Mouse (Mus musculus): Measurements from ENCODE around the gene Slc24a3. TPM values are rescaled to one million over a fixed set of nuclear protein-coding genes. Genes with fewer than 3 reads are reported as not detected.

Slc24a3 gene
- polyA plus RNA-seq, 1 experiment from 2014 or later = 7.9 TPM

- H3K36me3 ChIP-seq = no peaks in the 10 kb centered on the region
- no peak overlapping the region for H3K9ac ChIP-seq
- peaks cover 6% of the 10 kb centered on the region for H3K4me1 ChIP-seq
- WGBS = 44% methylated on average over 3 of the region's 3 CpGs
- no peak overlapping the region for H3K4me2 ChIP-seq (replicated peaks)
- ATAC-seq (ENCODE audit: low FRiP score, low read depth) = peak; percentile 58
- no peak overlapping the region for H3K4me3 ChIP-seq
- no peaks in the 10 kb centered on the region for H3K27me3 ChIP-seq (replicated peaks)
- no peaks in the 10 kb centered on the region for H3K9me3 ChIP-seq
- H3K27ac ChIP-seq = no peak overlapping the region
Observed at GRCm38 (mm10) chr2:145421889-145422212, 254.3 kb downstream of the Slc24a3 start.

- ATAC-seq (ENCODE audit: low FRiP score, low read depth) = no peak
- Histone ChIP-seq H3K27ac (no peak overlapping the region), H3K4me1 (no peaks in the 10 kb centered on the region), H3K4me3 (no peak overlapping the region), H3K9me3 (no peaks in the 10 kb centered on the region), H3K27me3 (replicated peaks) (no peaks in the 10 kb centered on the region), H3K9ac (no peak overlapping the region), H3K36me3 (no peaks in the 10 kb centered on the region), H3K4me2 (replicated peaks) (no peak overlapping the region)
- WGBS = 87% methylated on average over 5 of the region's 5 CpGs
Observed at GRCm38 (mm10) chr2:145429982-145430381, 262.4 kb downstream of the Slc24a3 start.

GRCm38 (mm10) chr2:145434068-145434467 is 266.5 kb downstream of the Slc24a3 start:
- H3K27me3 ChIP-seq (replicated peaks) = no peaks in the 10 kb centered on the region
- ATAC-seq (ENCODE audit: low FRiP score, low read depth) = no peak
- H3K36me3 ChIP-seq = no peaks in the 10 kb centered on the region
- no peak overlapping the region for H3K4me3 ChIP-seq
- no peak overlapping the region for H3K4me2 ChIP-seq (replicated peaks)
- WGBS = 90% methylated on average over 1 of the region's 1 CpGs
- H3K4me1 ChIP-seq = no peaks in the 10 kb centered on the region
- no peak overlapping the region for H3K27ac ChIP-seq
- no peaks in the 10 kb centered on the region for H3K9me3 ChIP-seq
- H3K9ac ChIP-seq = no peak overlapping the region

- 34% methylated on average over 5 of the region's 5 CpGs for WGBS
Observed at GRCm38 (mm10) chr2:145438336-145438735, 270.8 kb downstream of the Slc24a3 start.

GRCm38 (mm10) chr2:145439755-145440154 is 272.2 kb downstream of the Slc24a3 start:
- Histone ChIP-seq H3K4me2 (replicated peaks) (no peak overlapping the region), H3K27ac (no peak overlapping the region), H3K36me3 (no peaks in the 10 kb centered on the region), H3K4me1 (no peaks in the 10 kb centered on the region), H3K4me3 (no peak overlapping the region), H3K9ac (no peak overlapping the region), H3K9me3 (no peaks in the 10 kb centered on the region), H3K27me3 (replicated peaks) (no peaks in the 10 kb centered on the region)
- no peak for ATAC-seq (ENCODE audit: low FRiP score, low read depth)
- WGBS = 82% methylated on average over 1 of the region's 1 CpGs

More at GRCm38 (mm10) chr2:145438336-145438735, 270.8 kb downstream of the Slc24a3 start:
- Histone ChIP-seq H3K9ac (no peak overlapping the region), H3K9me3 (no peaks in the 10 kb centered on the region), H3K4me3 (no peak overlapping the region), H3K27me3 (replicated peaks) (no peaks in the 10 kb centered on the region), H3K4me1 (no peaks in the 10 kb centered on the region), H3K27ac (no peak overlapping the region), H3K4me2 (replicated peaks) (no peak overlapping the region), H3K36me3 (no peaks in the 10 kb centered on the region)
- ATAC-seq (ENCODE audit: low FRiP score, low read depth) = no peak

- H3K9ac ChIP-seq = no peak overlapping the region
- H3K9me3 ChIP-seq = no peaks in the 10 kb centered on the region
- no peaks in the 10 kb centered on the region for H3K36me3 ChIP-seq
- no peaks in the 10 kb centered on the region for H3K27me3 ChIP-seq (replicated peaks)
- WGBS = 56% methylated on average over 8 of the region's 8 CpGs
- H3K4me3 ChIP-seq = no peak overlapping the region
- no peak overlapping the region for H3K27ac ChIP-seq
- H3K4me2 ChIP-seq (replicated peaks) = no peak overlapping the region
- H3K4me1 ChIP-seq = no peaks in the 10 kb centered on the region
- no peak for ATAC-seq (ENCODE audit: low FRiP score, low read depth)
Observed at GRCm38 (mm10) chr2:145457106-145457747, 289.7 kb downstream of the Slc24a3 start.

- H3K4me2 ChIP-seq (replicated peaks) = no peak overlapping the region
- WGBS = 60% methylated on average over 3 of the region's 3 CpGs
- H3K27me3 ChIP-seq (replicated peaks) = no peaks in the 10 kb centered on the region
- no peak overlapping the region for H3K9ac ChIP-seq
- no peaks in the 10 kb centered on the region for H3K4me1 ChIP-seq
- no peak overlapping the region for H3K27ac ChIP-seq
- ATAC-seq (ENCODE audit: low FRiP score, low read depth) = no peak
- H3K4me3 ChIP-seq = no peak overlapping the region
- H3K9me3 ChIP-seq = no peaks in the 10 kb centered on the region
- no peaks in the 10 kb centered on the region for H3K36me3 ChIP-seq
Observed at GRCm38 (mm10) chr2:145460854-145461423, 293.4 kb downstream of the Slc24a3 start.

- 96% methylated on average over 2 of the region's 2 CpGs for WGBS
- no peak for ATAC-seq (ENCODE audit: low FRiP score, low read depth)
Observed at GRCm38 (mm10) chr2:145462253-145462652, 294.7 kb downstream of the Slc24a3 start.

GRCm38 (mm10) chr2:145468701-145469325 is 301.3 kb downstream of the Slc24a3 start:
- H3K4me2 ChIP-seq (replicated peaks) = no peak overlapping the region
- H3K9me3 ChIP-seq = no peaks in the 10 kb centered on the region
- no peak overlapping the region for H3K27ac ChIP-seq
- no peak overlapping the region for H3K9ac ChIP-seq
- no peak for ATAC-seq (ENCODE audit: low FRiP score, low read depth)
- H3K4me3 ChIP-seq = no peak overlapping the region
- H3K36me3 ChIP-seq = no peaks in the 10 kb centered on the region
- WGBS = 91% methylated on average over 5 of the region's 5 CpGs
- H3K27me3 ChIP-seq (replicated peaks) = no peaks in the 10 kb centered on the region
- no peaks in the 10 kb centered on the region for H3K4me1 ChIP-seq

More at GRCm38 (mm10) chr2:145462253-145462652, 294.7 kb downstream of the Slc24a3 start:
- Histone ChIP-seq H3K4me3 (no peak overlapping the region), H3K9ac (no peak overlapping the region), H3K27me3 (replicated peaks) (no peaks in the 10 kb centered on the region), H3K9me3 (no peaks in the 10 kb centered on the region), H3K36me3 (no peaks in the 10 kb centered on the region), H3K4me1 (no peaks in the 10 kb centered on the region), H3K27ac (no peak overlapping the region), H3K4me2 (replicated peaks) (no peak overlapping the region)

- H3K4me3 ChIP-seq = no peak overlapping the region
- H3K9me3 ChIP-seq = no peaks in the 10 kb centered on the region
- no peak overlapping the region for H3K4me2 ChIP-seq (replicated peaks)
- WGBS = 80% methylated on average over 2 of the region's 2 CpGs
- ATAC-seq (ENCODE audit: low FRiP score, low read depth) = no peak
- H3K27ac ChIP-seq = no peak overlapping the region
- no peak overlapping the region for H3K9ac ChIP-seq
- H3K36me3 ChIP-seq = no peaks in the 10 kb centered on the region
- no peaks in the 10 kb centered on the region for H3K27me3 ChIP-seq (replicated peaks)
- no peaks in the 10 kb centered on the region for H3K4me1 ChIP-seq
Observed at GRCm38 (mm10) chr2:145477484-145477883, 309.9 kb downstream of the Slc24a3 start.

GRCm38 (mm10) chr2:145479676-145480075 is 312.1 kb downstream of the Slc24a3 start:
- Histone ChIP-seq H3K27ac (no peak overlapping the region), H3K4me2 (replicated peaks) (no peak overlapping the region), H3K27me3 (replicated peaks) (no peaks in the 10 kb centered on the region), H3K9ac (no peak overlapping the region), H3K4me1 (no peaks in the 10 kb centered on the region), H3K9me3 (no peaks in the 10 kb centered on the region), H3K4me3 (no peak overlapping the region), H3K36me3 (no peaks in the 10 kb centered on the region)
- ATAC-seq (ENCODE audit: low FRiP score, low read depth) = no peak
- WGBS = 55% methylated on average over 2 of the region's 2 CpGs

GRCm38 (mm10) chr2:145500231-145500630 is 332.7 kb downstream of the Slc24a3 start:
- Histone ChIP-seq H3K9me3 (no peaks in the 10 kb centered on the region), H3K36me3 (no peaks in the 10 kb centered on the region), H3K9ac (no peak overlapping the region), H3K27ac (no peak overlapping the region), H3K27me3 (replicated peaks) (no peaks in the 10 kb centered on the region; the same call in 1 of the 2 replicates), H3K4me3 (no peak overlapping the region), H3K4me2 (replicated peaks) (no peak overlapping the region), H3K4me1 (no peaks in the 10 kb centered on the region)
- no peak for ATAC-seq (ENCODE audit: low FRiP score, low read depth)

GRCm38 (mm10) chr2:145501472-145501871 is 333.9 kb downstream of the Slc24a3 start:
- Histone ChIP-seq H3K27ac (no peak overlapping the region), H3K9me3 (no peaks in the 10 kb centered on the region), H3K4me2 (replicated peaks) (no peak overlapping the region), H3K9ac (no peak overlapping the region), H3K4me3 (no peak overlapping the region), H3K36me3 (no peaks in the 10 kb centered on the region), H3K4me1 (no peaks in the 10 kb centered on the region), H3K27me3 (replicated peaks) (no peaks in the 10 kb centered on the region; the same call in 1 of the 2 replicates)
- no peak for ATAC-seq (ENCODE audit: low FRiP score, low read depth)
- WGBS = 76% methylated on average over 1 of the region's 1 CpGs
